Mouse (Mus musculus): ENCODE results near the gene Gstp1.
A peak's percentile ranks its signal among the peaks of the same experiment; 100 is the strongest.
"Not testable (repeated sequence)": the region's sequence is repeated elsewhere in the genome, so short reads cannot be mapped to it uniquely, and the experiment has no call there.

The Gstp1 gene

GRCm38 (mm10) chr19:4040941-4041340 is 3.2 kb upstream of the Gstp1 start:
- not testable (repeated sequence) for DNase-seq (ENCODE audit: low spot score in 2 of 2)

- DNase-seq (ENCODE audit: low spot score in 2 of 2) = not testable (repeated sequence)
These were observed 514 bp downstream of the Gstp1 start for GRCm38 (mm10) chr19:4037154-4037787.

- no peak for DNase-seq (ENCODE audit: low spot score in 2 of 2)
These were observed 1.3 kb downstream of the Gstp1 start for GRCm38 (mm10) chr19:4036327-4037045.

- DNase-seq (ENCODE audit: low spot score in 2 of 2) = no peak
These were observed 4.0 kb downstream of the Gstp1 start for GRCm38 (mm10) chr19:4033742-4034141.

- no peak for DNase-seq (ENCODE audit: low spot score in 2 of 2)
These were observed 4.5 kb downstream of the Gstp1 start for GRCm38 (mm10) chr19:4033298-4033697.

- DNase-seq (ENCODE audit: low spot score in 2 of 2) = no peak
These were observed 5.1 kb downstream of the Gstp1 start for GRCm38 (mm10) chr19:4032668-4033067.

GRCm38 (mm10) chr19:4027576-4027975 is 10.2 kb downstream of the Gstp1 start:
- DNase-seq (ENCODE audit: low spot score in 2 of 2) = no peak

- no peak for DNase-seq (ENCODE audit: low spot score in 2 of 2)
These were observed 14.6 kb downstream of the Gstp1 start for GRCm38 (mm10) chr19:4023185-4023584.

GRCm38 (mm10) chr19:4018743-4019583 is 18.8 kb downstream of the Gstp1 start:
- peak; percentile 82 to 90 for DNase-seq (ENCODE audit: low spot score in 2 of 2)

GRCm38 (mm10) chr19:4017921-4018587 is 19.7 kb downstream of the Gstp1 start:
- no peak for DNase-seq (ENCODE audit: low spot score in 2 of 2)

- DNase-seq (ENCODE audit: low spot score in 2 of 2) = no peak
These were observed 22.1 kb downstream of the Gstp1 start for GRCm38 (mm10) chr19:4015635-4016034.

- no peak for DNase-seq (ENCODE audit: low spot score in 2 of 2)
These were observed 23.0 kb downstream of the Gstp1 start for GRCm38 (mm10) chr19:4014802-4015201.

GRCm38 (mm10) chr19:4013066-4013465 is 24.7 kb downstream of the Gstp1 start:
- no peak for DNase-seq (ENCODE audit: low spot score in 2 of 2)

GRCm38 (mm10) chr19:4012432-4013022 is 25.3 kb downstream of the Gstp1 start, which contains the start of gene Ndufv1:
TSS of gene Ndufv1 (minus strand) at chr19:4012806.
- DNase-seq (ENCODE audit: low spot score in 2 of 2) = peak; percentile 98

GRCm38 (mm10) chr19:4011086-4011485 is 26.7 kb downstream of the Gstp1 start:
- DNase-seq (ENCODE audit: low spot score in 2 of 2) = no peak

- no peak for DNase-seq (ENCODE audit: low spot score in 2 of 2)
These were observed 31.8 kb downstream of the Gstp1 start for GRCm38 (mm10) chr19:4005971-4006370.

- DNase-seq (ENCODE audit: low spot score in 2 of 2) = no peak
These were observed 32.7 kb downstream of the Gstp1 start for GRCm38 (mm10) chr19:4005091-4005490.

GRCm38 (mm10) chr19:4004331-4004730 is 33.5 kb downstream of the Gstp1 start:
- peak in 1 of 2 experiments; percentile 6 for DNase-seq (ENCODE audit: low spot score in 2 of 2)

- no peak for DNase-seq (ENCODE audit: low spot score in 2 of 2)
These were observed 34.1 kb downstream of the Gstp1 start for GRCm38 (mm10) chr19:4003641-4004040.

- peak; percentile 59 for DNase-seq (ENCODE audit: low spot score in 2 of 2)
These were observed 34.7 kb downstream of the Gstp1 start, which contains the start of gene Doc2g for GRCm38 (mm10) chr19:4003112-4003511. TSS of gene Doc2g (plus strand) at chr19:4003313.

GRCm38 (mm10) chr19:4001752-4002151 is 36.0 kb downstream of the Gstp1 start:
- no peak for DNase-seq (ENCODE audit: low spot score in 2 of 2)

Data from heart, adult 9 months (tissue).